Mouse (Mus musculus) megakaryocyte, adult 5-6 weeks (primary cell): ENCODE measurements at regions not wholly inside any gene's neighbourhood (a gene's known extent, or its start where the extent isn't known, plus 50 kb on each side); places are given as distances from the start of the nearest gene placed in this dataset.

Experiments used
- ATAC-seq: 2 replicates; pipeline ENCODE4 v1.8.0; 2016; ENCODE audit warnings: mild to moderate bottlenecking, inconsistent platforms; ENCODE audit not compliant: poor library complexity, severe bottlenecking

GRCm38 (mm10) chr5:146636859-146637258 lies 51.8 kb upstream of the Gpr12 start:
- no peak for ATAC-seq
